Mouse (Mus musculus): ENCODE results near the gene F5.

F5 gene

GRCm38 (mm10) chr1:164158571-164158970 lies 6.9 kb downstream of the F5 start:
- no peak for DNase-seq (ENCODE audit: low spot score in 2 of 2)

GRCm38 (mm10) chr1:164159781-164160180 lies 8.1 kb downstream of the F5 start:
- DNase-seq (ENCODE audit: low spot score in 2 of 2): no peak

- no peak for DNase-seq (ENCODE audit: low spot score in 2 of 2)
Measured at GRCm38 (mm10) chr1:164162745-164163144, 11.1 kb downstream of the F5 start.

- no peak for DNase-seq (ENCODE audit: low spot score in 2 of 2)
Measured at GRCm38 (mm10) chr1:164168818-164169217, 17.2 kb downstream of the F5 start.

DNA sequence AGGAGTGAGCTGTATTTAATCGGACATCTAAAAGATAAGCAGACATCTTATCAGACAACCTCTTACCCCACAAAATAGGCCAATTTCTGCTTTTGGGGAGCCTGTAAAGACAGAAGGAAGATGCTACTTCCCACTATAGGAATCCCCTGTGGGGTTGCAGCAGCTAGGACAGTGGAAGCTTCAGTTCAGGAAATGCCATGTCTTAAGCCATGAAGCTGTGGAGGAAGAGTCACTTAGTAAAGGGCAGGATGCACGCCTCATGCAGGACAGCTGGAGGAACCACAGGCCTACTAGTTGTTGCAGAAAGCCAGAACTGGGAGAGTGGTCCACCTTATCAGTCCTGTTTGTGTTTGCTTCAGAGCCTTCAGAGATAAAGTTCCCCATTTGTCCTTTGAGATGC lies 18.8 kb downstream of the F5 start:
- DNase-seq (ENCODE audit: low spot score in 2 of 2): no peak

DNA sequence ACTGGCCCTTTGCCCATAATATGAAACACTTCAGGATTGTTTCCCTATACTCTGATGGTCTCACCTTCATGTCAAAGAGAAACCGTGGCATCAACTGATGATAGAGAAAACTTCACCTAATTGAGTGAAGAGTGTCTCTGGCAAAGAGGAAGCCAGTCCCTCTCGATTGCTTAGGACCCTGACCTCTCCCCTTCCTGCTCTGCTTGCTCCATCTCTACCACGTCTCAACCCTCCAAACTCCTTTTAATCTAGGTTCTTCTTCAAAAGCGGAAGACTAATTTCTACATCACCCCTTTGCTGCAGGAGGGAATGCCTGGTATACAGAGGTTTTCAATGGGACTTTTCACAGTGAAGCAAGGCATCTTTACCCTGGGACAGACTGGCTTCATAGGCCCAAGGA lies 21.5 kb downstream of the F5 start:
- no peak for DNase-seq (ENCODE audit: low spot score in 2 of 2)

DNA sequence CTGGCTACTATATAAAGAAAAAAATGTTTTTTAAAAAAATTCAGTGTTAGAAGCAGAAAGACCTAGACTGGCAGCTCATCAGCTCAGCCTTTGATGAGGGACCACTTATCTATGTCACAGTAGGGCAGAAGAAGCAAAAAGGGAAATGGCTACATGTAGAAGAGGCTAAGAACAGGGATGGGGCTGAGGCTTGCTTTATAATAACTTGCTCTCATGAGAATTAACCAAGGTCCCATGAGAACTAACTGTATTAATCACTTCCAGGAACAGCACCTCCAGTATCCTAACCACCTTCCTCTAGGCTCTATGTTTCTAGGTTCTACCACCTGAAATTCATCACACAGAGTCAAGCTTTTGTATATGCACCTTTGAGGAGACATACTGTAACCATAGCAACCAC lies 25.2 kb downstream of the F5 start:
- no peak for DNase-seq (ENCODE audit: low spot score in 2 of 2)

DNA sequence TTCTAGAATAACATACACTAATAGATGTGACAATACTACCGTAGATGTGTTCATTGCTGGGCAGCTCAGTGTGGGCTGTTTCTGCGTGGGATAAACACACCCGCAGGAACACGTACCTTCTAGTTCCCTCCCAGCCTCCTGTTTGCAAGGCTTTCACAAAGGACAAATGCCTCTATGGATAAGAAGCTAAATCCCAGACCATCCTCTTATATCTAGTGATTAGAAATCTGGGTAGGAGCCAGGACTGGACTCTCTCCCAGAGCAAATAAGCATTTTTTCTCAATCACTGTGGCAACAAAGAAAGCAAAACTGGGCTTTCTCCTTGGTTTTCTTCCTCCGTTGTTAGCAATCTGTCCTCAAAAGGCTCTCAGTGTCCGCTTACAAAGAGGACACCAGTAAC lies 26.8 kb downstream of the F5 start:
- DNase-seq (ENCODE audit: low spot score in 2 of 2): no peak

GRCm38 (mm10) chr1:164184142-164184870 lies 32.7 kb downstream of the F5 start:
- peak; percentile 17 to 43 for DNase-seq (ENCODE audit: low spot score in 2 of 2)

DNA sequence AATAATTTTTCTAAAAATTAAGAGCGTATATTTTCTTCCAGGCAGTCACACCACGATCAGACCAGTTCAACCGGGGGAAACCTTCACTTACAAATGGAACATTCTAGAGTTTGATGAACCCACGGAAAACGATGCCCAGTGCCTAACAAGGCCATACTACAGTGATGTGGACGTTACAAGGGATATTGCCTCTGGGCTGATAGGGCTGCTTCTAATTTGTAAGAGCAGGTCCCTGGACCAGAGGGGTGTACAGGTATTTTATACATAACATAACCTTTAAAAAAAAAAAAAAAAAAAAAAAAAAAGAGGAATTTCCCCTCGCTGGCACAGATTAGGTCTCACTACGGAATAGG lies 33.2 kb downstream of the F5 start:
- no peak for DNase-seq (ENCODE audit: low spot score in 2 of 2)

DNA sequence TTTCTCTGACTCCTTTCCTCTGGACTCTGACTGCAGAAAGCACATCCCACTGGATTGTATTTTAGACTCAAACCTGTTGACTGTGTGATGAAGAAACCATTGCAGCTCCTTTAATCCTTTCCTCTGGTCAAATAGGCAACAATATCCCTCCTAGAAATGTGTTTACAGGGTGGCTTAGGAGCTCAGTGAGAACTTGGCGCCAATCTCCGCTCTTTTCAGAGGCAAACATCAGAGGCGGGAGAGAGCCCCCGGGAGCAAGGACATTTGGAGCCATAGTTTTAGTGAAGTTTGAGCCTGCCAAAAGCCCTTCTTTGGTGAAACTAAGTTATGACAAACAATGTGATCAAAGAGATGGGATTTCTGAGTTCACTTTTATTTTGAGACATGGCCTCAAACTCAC lies 33.7 kb downstream of the F5 start:
- no peak for DNase-seq (ENCODE audit: low spot score in 2 of 2)

GRCm38 (mm10) chr1:164187002-164187560 lies 35.4 kb downstream of the F5 start:
- no peak for DNase-seq (ENCODE audit: low spot score in 2 of 2)

DNA sequence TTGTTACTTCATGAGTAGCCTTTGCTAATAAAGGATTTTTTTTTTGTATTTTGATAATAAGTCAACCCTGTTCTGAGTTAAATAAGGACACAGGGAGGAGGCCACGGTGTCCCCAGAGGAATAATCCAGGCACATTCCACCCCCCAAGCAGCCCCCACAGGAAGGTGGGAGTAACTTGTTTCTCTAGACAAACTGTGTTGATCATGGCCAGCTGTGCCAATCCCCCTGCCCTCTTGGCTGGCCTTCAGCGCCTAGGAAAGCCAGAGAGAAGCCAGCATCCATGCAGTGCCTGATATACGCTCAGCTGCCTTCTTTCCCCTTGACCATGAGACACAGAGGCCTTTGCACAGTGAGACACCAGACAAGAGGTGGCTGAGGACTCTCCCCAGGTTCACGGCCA lies 47.9 kb downstream of the F5 start:
- DNase-seq (ENCODE audit: low spot score in 2 of 2): no peak

GRCm38 (mm10) chr1:164208437-164208836 lies 56.8 kb downstream of the F5 start:
- no peak for DNase-seq (ENCODE audit: low spot score in 2 of 2)

DNA sequence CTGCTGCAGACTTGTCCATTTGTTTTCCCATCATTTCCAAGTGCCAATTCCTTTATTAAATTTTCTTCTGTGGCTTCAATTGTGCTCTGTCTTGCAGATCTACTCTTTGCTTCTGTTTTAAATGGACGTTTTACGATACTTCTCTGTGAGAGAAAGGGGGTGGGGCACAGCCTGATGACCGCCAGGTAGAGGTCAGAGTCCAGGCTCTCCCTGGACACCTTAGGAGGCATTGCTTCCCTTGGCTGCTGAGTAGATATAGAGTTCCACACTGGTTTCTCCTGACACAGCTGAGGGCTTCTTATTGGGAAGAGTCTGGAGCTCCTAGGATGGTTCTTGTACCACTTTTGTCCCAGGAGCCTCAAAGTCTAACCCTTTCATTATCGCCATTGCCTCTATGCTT lies 59.3 kb downstream of the F5 start:
- DNase-seq (ENCODE audit: low spot score in 2 of 2): no peak

- DNase-seq (ENCODE audit: low spot score in 2 of 2): no peak
Measured at GRCm38 (mm10) chr1:164212686-164213085, 61.0 kb downstream of the F5 start.

GRCm38 (mm10) chr1:164214190-164214589 lies 62.6 kb downstream of the F5 start:
- DNase-seq (ENCODE audit: low spot score in 2 of 2): no peak

DNA sequence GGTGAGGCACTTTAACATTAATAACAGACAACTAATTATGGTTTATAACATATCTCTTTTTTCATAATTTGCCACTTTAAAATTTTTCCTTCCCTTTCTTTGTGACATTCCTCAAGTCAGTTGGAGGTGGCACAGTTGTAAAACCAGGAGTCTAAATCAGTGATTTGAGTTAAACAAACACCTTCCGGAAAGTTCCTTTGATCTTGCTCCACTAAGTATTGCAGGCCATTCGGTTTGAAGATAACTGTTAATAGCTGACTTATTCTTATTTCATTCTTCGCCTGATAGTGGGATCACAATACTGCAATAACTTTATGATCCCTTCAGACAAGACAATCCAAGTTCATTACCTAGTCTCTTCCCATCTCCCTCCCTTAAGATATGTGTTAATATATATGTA lies 63.5 kb downstream of the F5 start:
- DNase-seq (ENCODE audit: low spot score in 2 of 2): no peak

DNA sequence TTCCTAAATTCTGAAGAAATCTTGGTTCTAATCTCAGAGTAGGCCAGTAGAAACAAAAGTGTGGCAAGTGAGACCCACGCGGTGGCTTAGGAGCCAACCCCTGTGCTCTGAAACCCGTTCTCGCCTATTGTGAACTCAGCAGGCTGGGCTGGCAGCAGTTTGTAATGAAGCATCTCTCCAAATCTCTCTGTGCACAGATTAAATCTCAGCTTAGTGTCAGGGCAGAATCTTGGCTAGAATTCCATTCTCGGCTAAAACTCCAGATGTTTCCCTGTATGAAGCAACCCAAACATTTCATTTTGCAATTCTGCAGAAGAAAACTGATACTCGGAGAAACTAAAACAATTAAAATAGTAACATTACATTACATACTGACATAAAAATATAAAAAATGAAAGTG lies 63.9 kb downstream of the F5 start:
- DNase-seq (ENCODE audit: low spot score in 2 of 2): no peak

- DNase-seq (ENCODE audit: low spot score in 2 of 2): peak in 1 of 2 experiments; percentile 8
Measured at GRCm38 (mm10) chr1:164217791-164218685, 66.4 kb downstream of the F5 start.

DNA sequence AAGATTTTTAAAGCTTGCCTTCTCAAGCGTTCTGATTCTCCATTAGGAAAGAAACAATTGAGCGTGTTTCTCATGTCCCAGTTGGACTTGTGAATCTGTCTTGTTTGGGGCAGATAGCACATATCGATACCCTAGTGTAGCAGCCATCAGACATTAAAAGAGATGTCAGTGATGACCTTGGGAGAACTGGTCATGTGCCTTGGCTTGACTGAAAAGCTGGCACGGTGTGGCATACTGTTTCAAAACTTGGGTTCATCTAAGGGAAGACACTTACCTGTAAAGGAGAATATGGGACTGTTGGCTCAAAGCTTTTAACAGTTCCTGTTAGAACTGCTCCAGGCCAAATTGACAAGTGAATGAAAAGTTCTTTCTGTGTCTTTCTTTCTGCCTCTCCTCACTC lies 68.6 kb downstream of the F5 start:
- DNase-seq (ENCODE audit: low spot score in 2 of 2): no peak

DNA sequence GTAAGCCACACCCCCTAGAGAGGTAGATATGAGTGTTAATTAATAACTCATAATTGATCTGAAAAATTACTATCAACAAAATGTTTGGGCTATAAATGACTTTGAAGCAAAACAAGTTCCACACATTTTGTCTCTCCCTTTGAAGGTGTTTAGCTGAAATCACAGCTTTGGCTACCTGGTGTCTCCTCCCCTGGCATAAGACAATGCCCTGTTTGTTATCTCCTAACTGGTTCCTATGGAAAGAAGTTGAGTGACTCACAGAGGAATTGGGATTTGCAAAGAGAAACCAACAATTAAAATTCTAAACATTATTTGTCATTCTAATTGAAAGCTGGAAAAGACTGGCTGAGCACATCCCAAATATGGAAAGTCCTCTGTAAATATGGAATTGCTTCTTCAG lies 71.5 kb downstream of the F5 start:
- DNase-seq (ENCODE audit: low spot score in 2 of 2): no peak

Measured in frontal cortex, postnatal 25 days (tissue).